Mouse (Mus musculus): ENCODE measurements around the gene Pgam1. TPM values are rescaled to one million over a fixed set of nuclear protein-coding genes. Genes with fewer than 3 reads are reported as not detected.
"Not testable (repeated sequence)": the region's sequence is repeated elsewhere in the genome, so short reads cannot be mapped to it uniquely, and the experiment has no call there.

The Pgam1 gene
- polyA plus RNA-seq, 1 experiment from 2014 or later = 251 TPM

DNA sequence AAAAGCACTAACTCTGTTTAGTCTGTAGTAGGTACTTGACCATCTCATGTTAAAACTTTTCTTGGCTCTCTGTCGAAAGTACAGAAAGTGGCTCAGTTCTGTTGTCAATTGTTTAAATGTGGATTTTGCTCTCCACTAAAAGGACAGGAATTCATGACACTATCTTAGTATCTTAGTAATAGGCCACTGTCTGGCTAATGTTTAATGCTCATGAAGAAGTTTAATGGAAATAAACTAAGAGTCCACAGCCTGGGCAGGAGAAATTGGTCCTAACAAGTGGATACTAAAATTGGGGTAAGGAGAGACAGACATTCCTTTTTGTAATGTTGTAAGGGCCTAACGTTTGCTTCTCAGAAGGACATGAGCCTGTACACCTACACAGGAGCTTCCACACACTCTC is 1.3 kb upstream of the Pgam1 start:
- no peak for DNase-seq (ENCODE audit: low spot score)

GRCm38 (mm10) chr19:41912121-41913080 is 678 bp downstream of the Pgam1 start:
- DNase-seq (ENCODE audit: low spot score) = peak; percentile 21

DNA sequence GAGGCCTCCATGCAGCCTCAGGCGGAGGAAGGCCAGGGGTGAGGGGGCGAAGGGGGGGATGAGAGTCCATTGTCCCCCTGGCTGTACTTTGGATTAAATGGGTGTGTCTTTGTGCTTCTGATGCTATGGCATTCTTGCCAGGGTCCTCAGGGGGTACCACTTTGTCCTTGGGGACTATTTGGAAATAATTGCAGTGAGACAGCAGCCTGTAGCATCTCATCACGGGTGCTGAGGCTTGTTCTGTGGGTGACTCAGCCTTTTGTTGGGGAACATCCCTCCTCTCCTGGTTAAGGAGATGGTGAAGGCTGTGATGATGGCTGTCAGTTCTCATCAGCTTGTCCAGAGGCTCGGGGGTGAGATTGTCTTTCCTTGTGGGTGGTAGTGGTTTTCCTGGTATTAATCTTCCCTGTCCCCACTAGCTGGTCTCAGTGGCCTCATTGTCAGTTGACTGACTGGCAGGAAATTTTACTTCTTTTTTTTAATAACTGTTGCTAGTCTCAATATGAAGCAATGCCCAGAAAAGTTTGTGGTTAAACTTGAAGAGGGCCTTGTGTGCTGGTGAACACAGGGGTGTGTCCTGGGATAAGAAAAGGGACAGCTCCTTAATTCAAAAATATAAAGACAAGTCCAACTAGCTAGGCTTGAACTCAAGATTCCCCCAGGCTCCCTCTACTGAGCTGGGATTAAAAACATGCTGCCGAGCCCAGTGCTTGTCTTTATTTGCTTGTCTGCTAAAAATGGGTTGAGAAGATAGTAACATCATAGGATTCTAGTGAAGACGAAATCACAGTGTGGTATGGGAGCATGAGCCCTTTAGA is 2.3 kb downstream of the Pgam1 start:
- no peak for DNase-seq (ENCODE audit: low spot score)

DNA sequence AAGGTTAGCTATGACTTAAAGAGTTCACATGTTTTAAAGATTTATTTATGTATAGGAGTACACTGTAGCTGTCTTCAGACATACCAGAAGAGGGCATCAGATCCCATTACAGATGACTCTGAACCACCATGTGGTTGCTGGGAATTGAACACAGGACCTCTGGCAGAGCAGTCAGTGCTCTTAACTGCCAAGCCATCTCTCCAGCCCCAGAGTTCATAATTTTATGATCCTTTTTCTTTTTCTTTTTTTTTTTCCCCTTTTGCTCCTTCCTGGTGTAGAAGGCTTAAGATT is 2.8 kb downstream of the Pgam1 start:
- DNase-seq (ENCODE audit: low spot score) = not testable (repeated sequence)

GRCm38 (mm10) chr19:41915294-41915693 is 3.6 kb downstream of the Pgam1 start:
- DNase-seq (ENCODE audit: low spot score) = no peak

DNA sequence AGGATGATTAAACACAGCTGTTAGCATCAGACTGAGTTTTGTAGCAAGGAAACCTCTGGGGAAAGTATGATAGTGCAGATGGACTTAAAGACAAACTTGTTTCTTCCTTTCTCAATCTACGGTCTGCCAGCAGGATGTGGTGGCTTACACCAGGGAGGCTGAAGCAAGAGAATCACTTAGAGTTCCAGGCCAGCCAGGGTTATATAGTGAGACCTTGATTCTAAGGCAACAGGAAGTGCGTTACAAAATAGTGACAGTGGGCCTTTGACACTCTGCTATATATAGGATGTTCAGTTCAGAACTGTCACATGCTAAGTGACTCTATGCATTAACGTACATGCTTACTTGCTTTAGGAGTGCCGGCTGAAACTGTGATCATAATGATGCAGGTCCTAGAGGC is 5.1 kb downstream of the Pgam1 start:
- no peak for DNase-seq (ENCODE audit: low spot score)

- DNase-seq (ENCODE audit: low spot score) = no peak
Observed at GRCm38 (mm10) chr19:41919471-41919870, 7.7 kb downstream of the Pgam1 start.

- DNase-seq (ENCODE audit: low spot score) = no peak
Observed at GRCm38 (mm10) chr19:41920412-41921067, 8.8 kb downstream of the Pgam1 start.

GRCm38 (mm10) chr19:41932686-41933085 is 21.0 kb downstream of the Pgam1 start:
- DNase-seq (ENCODE audit: low spot score) = peak; percentile 63

- DNase-seq (ENCODE audit: low spot score) = peak; percentile 98
Observed at GRCm38 (mm10) chr19:41933179-41934086, 21.7 kb downstream of the Pgam1 start, which contains the start of the genes Exosc1 and Zdhhc16. Exosc1 (minus strand) TSS chr19:41933423. Zdhhc16 (plus strand) TSS chr19:41933480.

- no peak for DNase-seq (ENCODE audit: low spot score)
Observed at GRCm38 (mm10) chr19:41934124-41934523, 22.4 kb downstream of the Pgam1 start.

GRCm38 (mm10) chr19:41935921-41936320 is 24.2 kb downstream of the Pgam1 start:
- no peak for DNase-seq (ENCODE audit: low spot score)

- DNase-seq (ENCODE audit: low spot score) = no peak
Observed at GRCm38 (mm10) chr19:41938539-41938938, 26.8 kb downstream of the Pgam1 start.

DNA sequence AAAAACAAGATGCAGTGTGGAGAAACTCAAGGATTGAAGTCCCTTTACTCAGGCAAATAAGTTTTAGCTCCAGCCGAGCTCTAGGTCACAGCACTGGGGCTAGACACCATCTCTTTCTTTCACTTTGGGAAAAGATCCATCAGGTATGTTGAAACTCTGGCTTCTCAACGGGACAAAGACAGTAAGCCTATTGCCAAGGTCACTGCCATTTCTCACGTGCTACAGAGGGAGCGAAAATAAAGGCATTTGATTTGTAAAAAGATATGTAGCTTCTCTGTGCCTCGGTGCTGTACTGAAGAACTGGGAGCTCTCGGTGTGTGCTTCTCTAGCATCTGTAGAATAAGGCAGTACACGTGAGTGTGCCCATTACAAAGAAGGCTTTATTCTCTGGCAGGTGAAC is 32.1 kb downstream of the Pgam1 start:
- DNase-seq (ENCODE audit: low spot score) = no peak

GRCm38 (mm10) chr19:41952287-41952686 is 40.6 kb downstream of the Pgam1 start:
- DNase-seq (ENCODE audit: low spot score) = no peak

DNA sequence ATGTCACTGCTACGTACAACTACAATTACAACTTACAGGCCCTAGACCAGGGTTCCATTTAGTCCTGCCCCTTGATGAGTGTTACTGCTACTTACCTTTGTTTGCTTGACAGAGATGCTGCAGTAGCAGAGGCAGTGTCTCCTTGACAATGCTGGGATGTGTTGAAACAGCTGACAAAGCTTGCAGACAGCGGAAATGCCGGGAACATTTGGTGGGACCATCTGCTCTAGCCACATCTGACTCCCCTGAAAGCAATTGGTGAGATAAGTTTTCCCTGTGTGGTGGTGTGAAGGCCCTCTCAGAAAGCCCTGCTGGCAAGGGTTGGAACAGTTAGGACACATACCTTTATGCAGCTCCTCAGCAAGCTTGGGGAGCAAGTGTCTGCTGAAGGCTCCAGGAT is 41.9 kb downstream of the Pgam1 start:
- no peak for DNase-seq (ENCODE audit: low spot score)

Data from thymus, postnatal 0 days (tissue).